Mouse (Mus musculus) neural tube, embryonic 13.5 days (tissue): ENCODE measurements around the gene Shisa8. TPM values are rescaled to one million over a fixed set of nuclear protein-coding genes. Genes with fewer than 3 reads are reported as not detected.
A peak's percentile ranks its signal among the peaks of the same experiment; 100 is the strongest.

Source experiments
- ATAC-seq: fragments of 200-750 bp; cut with Nextera tagmentation; 2 replicates; pipeline ENCODE4 v1.8.0; 2017; ENCODE audit warnings: low read depth, mild to moderate bottlenecking, moderate TSS enrichment, moderate library complexity
- H3K27ac ChIP-seq: fragments of 300-500 bp; sonication (generic); replicated peaks from 2 replicates; pipeline ENCODE4 v1.5.1; 2015; ENCODE audit warnings: moderate library complexity, mild to moderate bottlenecking, inconsistent platforms
- H3K27me3 ChIP-seq: fragments of 300-500 bp; sonication (generic); 2 replicates; pipeline ENCODE4 v1.6.1; 2015; ENCODE audit warnings: mild to moderate bottlenecking, inconsistent platforms
- H3K36me3 ChIP-seq: fragments of 300-500 bp; sonication (generic); 2 replicates; pipeline ENCODE4 v1.6.1; 2015; ENCODE audit warnings: mild to moderate bottlenecking, inconsistent platforms
- H3K4me1 ChIP-seq: fragments of 300-500 bp; sonication (generic); replicated peaks from 2 replicates; pipeline ENCODE4 v1.6.1; 2015; ENCODE audit warnings: inconsistent platforms
- H3K4me2 ChIP-seq: fragments of 300-500 bp; sonication (generic); 2 replicates; pipeline ENCODE4 v1.6.1; 2015; ENCODE audit warnings: inconsistent platforms, mild to moderate bottlenecking, moderate library complexity
- H3K4me3 ChIP-seq: fragments of 300-500 bp; sonication (generic); 2 replicates; pipeline ENCODE4 v1.5.1; 2015; ENCODE audit warnings: mild to moderate bottlenecking, inconsistent platforms
- H3K9ac ChIP-seq: fragments of 300-500 bp; sonication (generic); 2 replicates; pipeline ENCODE4 v1.6.1; 2015; ENCODE audit warnings: moderate library complexity, mild to moderate bottlenecking, inconsistent platforms
- H3K9me3 ChIP-seq: fragments of 300-500 bp; sonication (generic); 2 replicates; pipeline ENCODE4 v1.6.1; 2016; ENCODE audit warnings: inconsistent platforms
- WGBS: fragments of 180-500 bp; shearing (Covaris S2); methylation state at CpG from one replicate; pipeline ENCODE4 v1.1.7; 2015; 5-methylcytosine and 5-hydroxymethylcytosine counted together
- polyA plus RNA-seq: library from polyadenylated mRNA; unstranded; fragments of >200 nt; fragmentation: Nextera tagmentation; extraction: Ambion mirVana; gene quantifications from 2 replicates; pipeline ENCODE4 v1.2.1, GENCODE M21; 2015

Shisa8 gene
- polyA plus RNA-seq, 1 experiment from 2014 or later: 0.82 TPM

DNA sequence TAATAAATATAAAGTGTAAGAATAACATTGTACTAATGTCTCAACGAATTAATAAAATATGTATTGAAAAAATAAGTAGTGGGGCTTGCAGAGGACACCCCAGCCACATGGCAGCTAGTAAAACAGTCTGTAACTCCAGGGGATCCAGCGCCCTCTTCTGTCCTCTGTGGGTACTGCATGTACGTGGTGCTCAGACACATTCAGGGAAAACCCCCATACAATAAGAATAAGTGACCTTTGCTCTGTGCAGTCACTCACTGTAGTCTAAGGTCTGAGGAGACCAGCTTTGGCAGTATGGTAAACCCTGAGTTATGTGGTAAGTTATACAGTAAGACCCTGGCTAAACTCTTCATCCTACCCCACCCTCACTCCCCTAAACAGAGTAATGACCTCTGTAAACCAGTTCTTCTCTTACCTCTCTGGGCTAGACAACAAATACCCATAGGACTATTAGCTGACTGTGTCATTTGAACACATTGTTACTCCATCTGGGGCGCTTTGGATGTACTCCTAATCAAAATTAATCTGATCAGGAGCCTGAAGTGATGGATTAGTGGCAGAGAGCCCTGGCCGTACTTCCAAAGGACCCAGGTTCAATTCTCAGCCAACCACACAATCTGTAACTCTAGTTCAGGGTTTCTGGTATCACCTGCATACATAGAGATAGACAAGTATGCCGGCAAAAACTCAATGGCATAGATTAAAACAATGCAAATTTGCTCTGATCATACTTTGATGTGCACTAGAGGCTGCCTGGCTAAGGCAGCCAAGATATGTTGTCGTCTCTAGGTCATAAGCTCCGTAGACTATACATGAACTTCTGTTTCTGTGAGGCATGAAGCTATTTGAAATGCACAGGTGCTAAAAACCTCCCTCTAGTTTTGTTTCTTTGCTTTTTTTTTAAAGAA, 47.0 kb downstream of the Shisa8 start:
- WGBS: 56% methylated on average over 8 of the region's 8 CpGs
- peaks cover 89% of the 10 kb centered on the region for H3K4me1 ChIP-seq

DNA sequence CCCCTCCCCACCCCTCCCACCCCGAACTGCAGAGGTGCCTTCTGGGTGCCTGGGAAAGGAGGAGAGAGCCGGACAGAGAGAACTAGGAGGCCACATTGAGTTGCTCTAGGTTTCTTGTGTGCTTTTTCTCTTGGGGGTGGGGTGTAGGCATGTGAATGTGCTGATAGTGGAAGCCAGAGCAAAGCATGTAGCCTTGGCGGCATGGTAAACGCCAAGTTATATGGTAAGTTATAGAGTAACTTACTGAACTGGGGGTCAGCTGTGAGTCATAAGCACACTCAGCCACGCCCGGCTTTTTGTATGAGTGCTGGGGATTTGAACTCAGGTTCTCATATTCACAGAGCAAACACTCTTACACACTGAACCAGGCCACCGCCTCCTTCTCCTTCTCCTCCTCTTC, 48.1 kb downstream of the Shisa8 start:
- Histone ChIP-seq H3K27me3 (no peaks in the 10 kb centered on the region), H3K27ac (no peak overlapping the region; the same call in 1 of the 2 replicates), H3K4me2 (no peak overlapping the region), H3K36me3 (no peaks in the 10 kb centered on the region), H3K9ac (no peak overlapping the region), H3K4me1 (peaks cover 89% of the 10 kb centered on the region), H3K9me3 (no peaks in the 10 kb centered on the region), H3K4me3 (no peak overlapping the region)
- no peak for ATAC-seq
- 77% methylated on average over 7 of the region's 7 CpGs for WGBS

More for the DNA sequence above, 47.0 kb downstream of the Shisa8 start:
- no peak overlapping the region for H3K4me2 ChIP-seq
- ATAC-seq: no peak
- H3K4me3 ChIP-seq: no peak overlapping the region
- no peaks in the 10 kb centered on the region for H3K27me3 ChIP-seq
- no peak overlapping the region for H3K27ac ChIP-seq
- no peak overlapping the region for H3K9ac ChIP-seq
- peaks cover 6% of the 10 kb centered on the region for H3K36me3 ChIP-seq
- H3K9me3 ChIP-seq: no peaks in the 10 kb centered on the region

DNA sequence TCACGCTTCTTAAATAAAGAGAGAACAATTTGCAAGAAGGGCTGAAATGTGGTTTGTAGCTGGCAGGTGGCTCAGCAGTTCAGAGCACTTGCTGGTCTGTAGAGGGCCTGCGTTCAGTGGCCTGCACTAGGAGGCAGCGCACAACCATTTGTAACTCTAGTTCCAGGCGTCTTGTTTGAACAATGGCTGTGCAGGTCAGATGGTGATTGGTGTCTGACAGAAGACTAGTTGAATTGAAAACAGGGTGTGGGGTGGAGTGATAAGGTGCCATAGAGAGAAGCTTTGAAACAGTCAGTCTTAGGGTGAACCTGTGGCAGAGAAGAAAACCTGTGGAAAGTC, 48.6 kb downstream of the Shisa8 start:
- WGBS: 56% methylated on average over 4 of the region's 4 CpGs
- H3K27ac ChIP-seq: no peak overlapping the region
- no peaks in the 10 kb centered on the region for H3K9me3 ChIP-seq
- no peak overlapping the region for H3K9ac ChIP-seq
- H3K27me3 ChIP-seq: no peaks in the 10 kb centered on the region
- H3K4me1 ChIP-seq: peaks cover 89% of the 10 kb centered on the region
- no peak overlapping the region for H3K4me2 ChIP-seq
- ATAC-seq: no peak
- no peak overlapping the region for H3K4me3 ChIP-seq
- no peaks in the 10 kb centered on the region for H3K36me3 ChIP-seq

DNA sequence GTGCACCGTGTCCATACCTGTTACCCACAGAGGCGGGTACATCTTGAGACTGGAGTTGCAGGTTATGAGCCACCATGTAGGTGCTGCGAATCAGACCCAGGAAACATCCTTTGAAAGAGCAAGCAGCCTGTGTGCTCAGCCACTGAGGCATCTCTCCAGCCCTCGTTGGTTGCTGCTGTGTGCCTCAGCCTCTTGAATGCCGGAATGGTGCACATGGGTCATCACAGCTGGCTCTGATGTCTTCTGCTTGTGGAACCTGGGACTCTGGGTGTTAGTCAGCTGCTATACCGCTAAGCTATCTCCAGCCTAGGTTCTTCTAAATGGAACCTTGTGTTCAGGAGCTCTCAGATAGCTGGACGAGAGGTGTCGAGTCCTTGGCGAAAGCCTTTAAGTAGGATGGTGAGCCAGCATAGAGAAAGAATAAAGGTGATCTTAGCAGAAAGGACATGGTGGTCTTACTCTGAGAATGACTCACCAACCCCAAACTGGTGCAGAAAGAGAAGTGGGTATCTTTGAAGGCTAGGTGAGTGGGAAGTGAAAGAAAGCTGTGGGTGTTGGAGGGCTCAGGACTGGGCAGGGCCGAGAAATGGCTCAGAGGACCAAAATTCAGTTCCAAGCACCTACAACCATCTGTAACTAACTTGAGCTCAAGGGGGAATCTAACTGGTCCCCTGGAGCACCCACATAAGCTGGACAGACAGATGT, 49.1 kb downstream of the Shisa8 start:
- Histone ChIP-seq H3K36me3 (no peaks in the 10 kb centered on the region), H3K27me3 (no peaks in the 10 kb centered on the region), H3K4me1 (peaks cover 90% of the 10 kb centered on the region), H3K27ac (no peak overlapping the region), H3K4me3 (no peak overlapping the region), H3K9me3 (no peaks in the 10 kb centered on the region), H3K4me2 (no peak overlapping the region), H3K9ac (no peak overlapping the region)
- 84% methylated on average over 10 of the region's 10 CpGs for WGBS
- ATAC-seq: no peak

DNA sequence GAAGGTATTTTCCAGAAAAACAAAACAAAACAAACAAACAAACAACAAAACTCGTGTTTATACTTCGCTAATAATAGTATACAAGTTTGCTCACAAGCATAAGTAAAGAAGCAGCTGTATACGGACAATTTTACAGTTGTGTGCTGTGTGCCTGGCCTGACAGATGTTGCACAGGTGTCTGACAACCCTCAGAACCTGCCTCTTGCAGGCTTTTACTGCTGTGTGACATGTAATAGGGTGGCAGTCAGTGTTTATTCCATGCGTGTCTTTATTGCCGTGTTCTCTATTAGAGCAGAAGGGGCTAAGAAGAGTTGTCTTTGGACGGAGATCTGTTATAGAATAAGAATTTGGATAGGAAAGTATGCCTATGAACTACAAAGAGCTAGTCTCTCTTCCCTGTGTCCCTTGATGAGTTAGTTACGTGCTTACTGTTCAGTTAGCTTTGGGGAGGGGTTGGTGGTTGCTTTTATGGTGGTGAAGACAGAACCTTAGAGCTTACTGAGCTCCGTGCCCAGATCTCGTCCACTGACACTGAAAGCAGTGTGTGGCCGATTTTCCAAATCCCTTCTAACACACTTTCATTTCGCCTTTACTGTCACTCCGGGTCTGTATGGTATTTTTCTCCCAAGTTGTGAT, 50.5 kb downstream of the Shisa8 start:
- WGBS: 81% methylated on average over 12 of the region's 12 CpGs
- H3K27me3 ChIP-seq: no peaks in the 10 kb centered on the region
- ATAC-seq: no peak
- peaks cover 90% of the 10 kb centered on the region for H3K4me1 ChIP-seq
- no peaks in the 10 kb centered on the region for H3K36me3 ChIP-seq
- no peak overlapping the region for H3K4me3 ChIP-seq
- H3K9ac ChIP-seq: no peak overlapping the region
- H3K27ac ChIP-seq: no peak overlapping the region
- no peak overlapping the region for H3K4me2 ChIP-seq
- no peaks in the 10 kb centered on the region for H3K9me3 ChIP-seq

DNA sequence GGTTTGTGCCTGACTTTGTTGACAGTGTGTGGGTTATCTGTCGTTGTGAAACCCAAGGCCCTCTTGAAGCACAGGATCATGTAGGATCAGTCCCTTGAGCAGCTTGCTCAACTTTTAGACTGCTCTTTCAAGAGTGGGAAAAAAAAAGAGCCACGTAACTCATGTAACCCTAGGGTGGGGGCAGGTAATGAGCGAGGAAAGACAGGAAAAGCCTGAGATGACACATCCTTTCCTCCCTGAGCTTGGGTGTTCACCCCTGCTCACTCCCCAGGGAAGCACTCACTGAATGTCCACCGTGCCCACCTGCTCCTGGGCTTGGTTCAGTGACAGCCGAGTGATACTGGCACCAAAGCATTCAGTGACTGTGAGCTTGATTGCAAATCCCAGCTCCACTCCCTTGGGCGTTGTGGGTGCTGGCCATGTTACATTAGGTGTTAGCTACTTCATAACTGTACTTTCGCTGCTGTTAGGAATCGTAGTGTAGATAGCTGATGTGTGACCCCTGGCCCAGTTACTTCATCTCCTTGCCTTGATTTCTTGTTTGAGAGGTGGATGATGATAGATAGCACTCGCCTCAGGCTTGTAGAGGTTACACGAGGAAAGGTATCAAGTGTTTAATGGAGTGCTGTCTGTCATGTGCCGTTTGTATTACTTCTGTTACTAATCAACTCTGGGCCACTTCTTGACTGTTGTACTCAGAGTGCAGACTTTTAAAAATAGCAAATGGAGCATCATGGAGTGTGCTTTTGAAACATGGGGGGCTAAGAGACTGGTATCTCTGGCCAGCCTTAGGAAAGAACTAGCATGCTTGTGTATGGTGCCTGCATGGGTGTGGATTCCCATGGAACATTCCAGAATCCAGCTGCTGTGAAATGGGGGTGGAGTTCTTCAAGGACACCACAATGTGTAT, 51.6 kb downstream of the Shisa8 start:
- Histone ChIP-seq H3K36me3 (peaks cover under 1% of the 10 kb centered on the region; the same call in 1 of the 2 replicates), H3K4me1 (peaks cover 79% of the 10 kb centered on the region), H3K27me3 (no peaks in the 10 kb centered on the region), H3K27ac (no peak overlapping the region), H3K9ac (no peak overlapping the region), H3K4me3 (no peak overlapping the region), H3K9me3 (no peaks in the 10 kb centered on the region), H3K4me2 (no peak overlapping the region)
- ATAC-seq: no peak
- 82% methylated on average over 11 of the region's 11 CpGs for WGBS

DNA sequence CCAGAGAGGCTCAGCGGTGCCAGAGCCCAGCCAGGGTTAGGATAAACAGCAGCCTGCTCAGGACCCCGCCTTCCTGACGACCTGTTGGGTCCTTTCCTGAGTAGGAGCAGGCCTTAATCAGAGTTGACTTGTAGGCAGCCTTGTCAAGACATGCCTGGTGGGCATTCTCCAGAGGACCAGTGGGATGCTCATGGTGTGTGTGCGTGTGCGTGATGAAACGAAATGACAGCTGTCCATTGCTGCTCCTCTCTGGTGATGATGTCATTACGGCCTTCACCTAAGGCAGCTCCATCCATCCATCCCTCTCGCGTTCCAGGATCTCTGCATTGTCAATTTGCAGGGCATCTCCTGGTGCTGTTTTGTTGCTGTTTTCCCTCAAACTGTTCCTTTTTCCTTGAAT, 53.1 kb downstream of the Shisa8 start:
- H3K4me2 ChIP-seq: no peak overlapping the region
- no peak overlapping the region for H3K9ac ChIP-seq
- WGBS: 84% methylated on average over 9 of the region's 9 CpGs
- no peak overlapping the region for H3K4me3 ChIP-seq
- H3K27ac ChIP-seq: no peak overlapping the region
- no peak for ATAC-seq
- H3K27me3 ChIP-seq: no peaks in the 10 kb centered on the region
- H3K4me1 ChIP-seq: peaks cover 74% of the 10 kb centered on the region
- H3K9me3 ChIP-seq: no peaks in the 10 kb centered on the region
- peaks cover 5% of the 10 kb centered on the region; the same call in 1 of the 2 replicates for H3K36me3 ChIP-seq

DNA sequence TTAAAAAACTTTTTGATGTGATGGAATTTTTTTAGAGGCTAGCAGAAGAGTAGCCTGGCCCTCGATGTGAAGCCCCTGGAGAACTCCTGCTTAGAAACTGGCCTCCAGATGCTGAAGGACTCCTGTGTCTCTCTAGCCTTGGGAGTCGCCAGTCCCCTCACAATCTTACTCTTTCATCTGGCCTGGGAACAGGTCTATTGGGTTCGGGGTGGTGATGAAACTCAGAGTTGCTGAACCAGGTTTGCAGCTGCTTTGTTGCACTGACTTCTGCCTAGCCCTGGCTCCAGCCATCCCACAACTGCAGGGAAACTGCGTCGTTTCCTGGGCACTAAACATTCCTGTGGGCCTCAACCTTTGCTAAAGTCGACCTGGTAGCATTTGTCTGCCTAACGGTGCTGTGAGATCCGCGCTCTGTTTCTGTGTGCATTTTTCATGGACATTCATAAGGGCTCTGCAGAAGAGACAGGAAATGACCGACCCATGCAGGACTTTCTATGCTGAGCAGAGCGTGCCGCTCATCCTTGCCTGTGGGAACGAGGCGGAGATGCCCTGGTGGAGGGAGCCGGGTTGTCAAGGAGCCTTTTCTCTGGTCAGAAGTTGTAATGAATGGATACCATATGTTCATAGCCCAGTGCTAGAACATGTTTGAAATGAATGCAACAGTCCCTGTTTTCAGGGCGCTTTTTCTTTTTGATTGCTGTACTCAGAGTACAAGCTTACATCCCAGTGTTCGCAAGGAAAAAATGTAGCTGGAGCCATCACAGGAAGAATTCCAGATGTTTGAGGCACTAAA, 54.2 kb downstream of the Shisa8 start:
- 60% methylated on average over 17 of the region's 17 CpGs for WGBS
- Histone ChIP-seq H3K9ac (no peak overlapping the region), H3K4me3 (no peak overlapping the region), H3K27me3 (no peaks in the 10 kb centered on the region), H3K4me1 (peaks cover 73% of the 10 kb centered on the region), H3K27ac (0 out of 2 replicates have a peak overlapping the region, but pooled peaks have one; percentile 1), H3K9me3 (no peaks in the 10 kb centered on the region), H3K4me2 (no peak overlapping the region), H3K36me3 (peaks cover 5% of the 10 kb centered on the region; the same call in 1 of the 2 replicates)
- no peak for ATAC-seq

DNA sequence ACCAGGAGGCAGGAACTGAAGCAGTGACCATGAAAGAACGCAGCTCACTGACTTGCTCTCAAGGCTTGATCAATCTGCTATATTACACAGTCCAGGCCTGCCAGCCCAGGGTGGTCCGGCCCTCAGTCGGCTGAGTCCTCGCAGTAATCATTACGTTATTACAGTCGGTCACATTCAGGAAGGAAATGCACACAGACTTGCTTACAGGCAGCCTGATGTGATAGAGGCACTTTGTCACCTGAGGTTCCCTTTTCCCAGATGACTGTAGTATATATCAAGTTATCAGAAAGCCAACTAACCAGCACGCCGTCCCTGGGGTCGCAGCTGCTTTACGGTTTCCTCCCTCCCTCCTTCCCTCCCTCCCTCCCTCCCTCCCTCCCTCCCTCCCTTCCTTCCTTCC, 55.7 kb downstream of the Shisa8 start:
- ATAC-seq: no peak
- Histone ChIP-seq H3K36me3 (peaks cover 5% of the 10 kb centered on the region; the same call in 1 of the 2 replicates), H3K9ac (no peak overlapping the region), H3K4me1 (peaks cover 72% of the 10 kb centered on the region), H3K4me3 (no peak overlapping the region), H3K27ac (no peak overlapping the region), H3K9me3 (no peaks in the 10 kb centered on the region), H3K4me2 (no peak overlapping the region), H3K27me3 (no peaks in the 10 kb centered on the region)
- WGBS: 65% methylated on average over 10 of the region's 10 CpGs

DNA sequence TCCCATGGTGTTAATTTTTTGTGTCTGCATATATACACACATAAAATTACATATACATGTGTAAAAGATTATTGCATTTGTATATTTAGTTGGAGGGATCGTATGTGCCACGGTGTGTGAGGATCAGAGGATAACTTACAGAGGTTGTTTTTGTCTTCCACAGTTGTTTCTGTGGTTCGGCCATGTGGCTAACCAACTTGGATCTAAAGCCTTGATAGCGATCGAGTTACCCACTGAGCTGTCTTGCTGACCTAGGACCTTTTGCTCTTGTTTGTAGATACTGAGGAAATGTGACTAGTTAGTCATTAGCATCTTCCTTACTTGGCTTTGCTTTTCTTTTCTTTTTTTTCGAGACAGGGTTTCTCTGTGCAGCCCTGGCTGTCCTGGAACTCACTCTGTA, 56.3 kb downstream of the Shisa8 start:
- WGBS: 94% methylated on average over 6 of the region's 6 CpGs
- no peak for ATAC-seq

More for the DNA sequence above, 56.3 kb downstream of the Shisa8 start:
- H3K27me3 ChIP-seq: no peaks in the 10 kb centered on the region
- H3K4me1 ChIP-seq: peaks cover 71% of the 10 kb centered on the region
- H3K9me3 ChIP-seq: no peaks in the 10 kb centered on the region
- H3K27ac ChIP-seq: no peak overlapping the region
- no peak overlapping the region for H3K4me2 ChIP-seq
- H3K36me3 ChIP-seq: peaks cover 5% of the 10 kb centered on the region; the same call in 1 of the 2 replicates
- no peak overlapping the region for H3K9ac ChIP-seq
- no peak overlapping the region for H3K4me3 ChIP-seq
